Mouse (Mus musculus) lung, embryonic 15.5 days (tissue): ENCODE data around the gene Ubxn10. TPM values are rescaled to one million over a fixed set of nuclear protein-coding genes. Genes with fewer than 3 reads are reported as not detected.

ENCODE experiments used
- ATAC-seq: fragments of 200-750 bp; cut with Nextera tagmentation; 2 replicates; pipeline ENCODE4 v1.8.0; 2017; ENCODE audit warnings: moderate number of reproducible peaks, borderline replicate concordance; ENCODE audit not compliant: low FRiP score, low TSS enrichment; ENCODE audit errors: extremely low read depth
- H3K27ac ChIP-seq: fragments of 300-500 bp; sonication (generic); 2 replicates; pipeline ENCODE4 v1.5.1; 2015; ENCODE audit warnings: moderate library complexity, mild to moderate bottlenecking, inconsistent platforms
- H3K27me3 ChIP-seq: fragments of 300-500 bp; sonication (generic); 2 replicates; pipeline ENCODE4 v1.6.1; 2015; ENCODE audit warnings: inconsistent platforms
- H3K36me3 ChIP-seq: fragments of 300-500 bp; sonication (generic); 2 replicates; pipeline ENCODE4 v1.6.1; 2015; ENCODE audit warnings: inconsistent platforms
- H3K4me1 ChIP-seq: fragments of 300-500 bp; sonication (generic); 2 replicates; pipeline ENCODE4 v1.6.1; 2015; ENCODE audit warnings: inconsistent platforms
- H3K4me2 ChIP-seq: fragments of 300-500 bp; sonication (generic); 2 replicates; pipeline ENCODE4 v1.6.1; 2015; ENCODE audit warnings: inconsistent platforms, mild to moderate bottlenecking, moderate library complexity
- H3K4me3 ChIP-seq: fragments of 300-500 bp; sonication (generic); 2 replicates; pipeline ENCODE4 v1.5.1; 2015; ENCODE audit warnings: mild to moderate bottlenecking, inconsistent platforms
- H3K9ac ChIP-seq: fragments of 300-500 bp; sonication (generic); 2 replicates; pipeline ENCODE4 v1.6.1; 2015; ENCODE audit warnings: inconsistent platforms
- H3K9me3 ChIP-seq: fragments of 300-500 bp; sonication (generic); 2 replicates; pipeline ENCODE4 v1.6.1; 2016; ENCODE audit warnings: inconsistent platforms
- WGBS: fragments of 180-500 bp; shearing (Covaris S2); methylation state at CpG from one replicate; pipeline ENCODE4 v1.1.7; 2015; 5-methylcytosine and 5-hydroxymethylcytosine counted together
- polyA plus RNA-seq: library from polyadenylated mRNA; unstranded; fragments of >200 nt; fragmentation: Nextera tagmentation; extraction: Ambion mirVana; gene quantifications from 2 replicates; pipeline ENCODE4 v1.2.1, GENCODE M21; 2015

Ubxn10 gene
- polyA plus RNA-seq, 1 experiment from 2014 or later, result 3.8 TPM

GRCm38 (mm10) chr4:138710633-138711032 is 26.3 kb downstream of the Ubxn10 start:
- Histone ChIP-seq H3K9ac (no peak overlapping the region), H3K27me3 (peaks cover 3% of the 10 kb centered on the region; the same call in 1 of the 2 replicates), H3K4me2 (no peak overlapping the region), H3K4me3 (no peak overlapping the region), H3K9me3 (no peaks in the 10 kb centered on the region), H3K4me1 (no peaks in the 10 kb centered on the region), H3K36me3 (no peaks in the 10 kb centered on the region), H3K27ac (no peak overlapping the region)
- WGBS, result 87% methylated on average over 11 of the region's 11 CpGs
- no peak for ATAC-seq

- H3K36me3 ChIP-seq, result no peaks in the 10 kb centered on the region
- 68% methylated on average over 7 of the region's 7 CpGs for WGBS
- peaks cover 3% of the 10 kb centered on the region; the same call in 1 of the 2 replicates for H3K27me3 ChIP-seq
- no peaks in the 10 kb centered on the region for H3K4me1 ChIP-seq
- no peak overlapping the region for H3K4me3 ChIP-seq
- H3K4me2 ChIP-seq, result no peak overlapping the region
- H3K27ac ChIP-seq, result no peak overlapping the region
- no peak for ATAC-seq
- no peaks in the 10 kb centered on the region for H3K9me3 ChIP-seq
- no peak overlapping the region for H3K9ac ChIP-seq
These were observed 27.0 kb downstream of the Ubxn10 start for GRCm38 (mm10) chr4:138709944-138710343.

- H3K36me3 ChIP-seq, result no peaks in the 10 kb centered on the region
- no peaks in the 10 kb centered on the region for H3K9me3 ChIP-seq
- H3K27ac ChIP-seq, result no peak overlapping the region
- H3K9ac ChIP-seq, result no peak overlapping the region
- H3K4me1 ChIP-seq, result no peaks in the 10 kb centered on the region
- H3K4me2 ChIP-seq, result no peak overlapping the region
- 80% methylated on average over 11 of the region's 11 CpGs for WGBS
- peaks cover 3% of the 10 kb centered on the region; the same call in 1 of the 2 replicates for H3K27me3 ChIP-seq
- ATAC-seq, result no peak
- H3K4me3 ChIP-seq, result no peak overlapping the region
These were observed 27.7 kb downstream of the Ubxn10 start for GRCm38 (mm10) chr4:138709246-138709645.

- H3K4me3 ChIP-seq, result no peak overlapping the region
- no peaks in the 10 kb centered on the region for H3K36me3 ChIP-seq
- no peaks in the 10 kb centered on the region for H3K9me3 ChIP-seq
- H3K9ac ChIP-seq, result no peak overlapping the region
- no peak overlapping the region for H3K27ac ChIP-seq
- H3K4me1 ChIP-seq, result no peaks in the 10 kb centered on the region
- WGBS, result 4% methylated on average over 7 of the region's 7 CpGs
- H3K27me3 ChIP-seq, result peaks cover 3% of the 10 kb centered on the region; the same call in 1 of the 2 replicates
- H3K4me2 ChIP-seq, result no peak overlapping the region
- no peak for ATAC-seq
These were observed 28.3 kb downstream of the Ubxn10 start for GRCm38 (mm10) chr4:138708636-138709035.

GRCm38 (mm10) chr4:138706620-138707019 is 30.3 kb downstream of the Ubxn10 start:
- no peak overlapping the region for H3K9ac ChIP-seq
- no peak overlapping the region for H3K4me2 ChIP-seq
- H3K9me3 ChIP-seq, result no peaks in the 10 kb centered on the region
- H3K4me1 ChIP-seq, result no peaks in the 10 kb centered on the region
- H3K36me3 ChIP-seq, result no peaks in the 10 kb centered on the region
- no peak overlapping the region for H3K4me3 ChIP-seq
- WGBS, result 89% methylated on average over 8 of the region's 8 CpGs
- H3K27me3 ChIP-seq, result peaks cover 3% of the 10 kb centered on the region; the same call in 1 of the 2 replicates
- H3K27ac ChIP-seq, result no peak overlapping the region
- ATAC-seq, result no peak

GRCm38 (mm10) chr4:138704169-138704568 is 32.8 kb downstream of the Ubxn10 start:
- Histone ChIP-seq H3K27me3 (no peaks in the 10 kb centered on the region; the same call in 1 of the 2 replicates), H3K4me2 (no peak overlapping the region), H3K4me3 (no peak overlapping the region), H3K9me3 (no peaks in the 10 kb centered on the region), H3K27ac (no peak overlapping the region), H3K36me3 (no peaks in the 10 kb centered on the region), H3K4me1 (no peaks in the 10 kb centered on the region), H3K9ac (no peak overlapping the region)
- WGBS, result 80% methylated on average over 4 of the region's 4 CpGs
- ATAC-seq, result no peak

- Histone ChIP-seq H3K4me1 (no peaks in the 10 kb centered on the region), H3K27me3 (no peaks in the 10 kb centered on the region; the same call in 1 of the 2 replicates), H3K27ac (no peak overlapping the region), H3K36me3 (no peaks in the 10 kb centered on the region), H3K4me3 (no peak overlapping the region), H3K4me2 (no peak overlapping the region), H3K9ac (no peak overlapping the region), H3K9me3 (no peaks in the 10 kb centered on the region)
- ATAC-seq, result no peak
- WGBS, result 66% methylated on average over 7 of the region's 7 CpGs
These were observed 33.4 kb downstream of the Ubxn10 start for GRCm38 (mm10) chr4:138703591-138703990.

GRCm38 (mm10) chr4:138702528-138702927 is 34.4 kb downstream of the Ubxn10 start:
- Histone ChIP-seq H3K9me3 (no peaks in the 10 kb centered on the region), H3K4me2 (no peak overlapping the region), H3K27ac (no peak overlapping the region), H3K9ac (no peak overlapping the region), H3K4me1 (no peaks in the 10 kb centered on the region), H3K36me3 (no peaks in the 10 kb centered on the region), H3K4me3 (no peak overlapping the region), H3K27me3 (no peaks in the 10 kb centered on the region; the same call in 1 of the 2 replicates)
- no peak for ATAC-seq
- WGBS, result 69% methylated on average over 8 of the region's 8 CpGs

- no peaks in the 10 kb centered on the region; the same call in 1 of the 2 replicates for H3K27me3 ChIP-seq
- H3K4me1 ChIP-seq, result no peaks in the 10 kb centered on the region
- H3K36me3 ChIP-seq, result no peaks in the 10 kb centered on the region
- H3K27ac ChIP-seq, result no peak overlapping the region
- no peaks in the 10 kb centered on the region for H3K9me3 ChIP-seq
- H3K4me3 ChIP-seq, result no peak overlapping the region
- H3K9ac ChIP-seq, result no peak overlapping the region
- no peak overlapping the region for H3K4me2 ChIP-seq
- WGBS, result 67% methylated on average over 2 of the region's 2 CpGs
- ATAC-seq, result no peak
These were observed 34.9 kb downstream of the Ubxn10 start for GRCm38 (mm10) chr4:138702031-138702430.

- no peak for ATAC-seq
- Histone ChIP-seq H3K36me3 (no peaks in the 10 kb centered on the region), H3K4me2 (no peak overlapping the region), H3K4me1 (no peaks in the 10 kb centered on the region), H3K9me3 (no peaks in the 10 kb centered on the region), H3K27me3 (no peaks in the 10 kb centered on the region; the same call in 1 of the 2 replicates), H3K27ac (no peak overlapping the region), H3K9ac (no peak overlapping the region), H3K4me3 (no peak overlapping the region)
- 55% methylated on average over 8 of the region's 8 CpGs for WGBS
These were observed 35.9 kb downstream of the Ubxn10 start for GRCm38 (mm10) chr4:138701111-138701510.

GRCm38 (mm10) chr4:138700184-138700982 is 36.6 kb downstream of the Ubxn10 start:
- H3K4me3 ChIP-seq, result no peak overlapping the region
- no peaks in the 10 kb centered on the region; the same call in 1 of the 2 replicates for H3K27me3 ChIP-seq
- H3K4me1 ChIP-seq, result no peaks in the 10 kb centered on the region
- no peak for ATAC-seq
- H3K9ac ChIP-seq, result no peak overlapping the region
- H3K36me3 ChIP-seq, result no peaks in the 10 kb centered on the region
- no peak overlapping the region for H3K4me2 ChIP-seq
- no peaks in the 10 kb centered on the region for H3K9me3 ChIP-seq
- WGBS, result 20% methylated on average over 15 of the region's 15 CpGs
- no peak overlapping the region for H3K27ac ChIP-seq

GRCm38 (mm10) chr4:138698296-138698695 is 38.7 kb downstream of the Ubxn10 start:
- 59% methylated on average over 2 of the region's 2 CpGs for WGBS
- no peak for ATAC-seq

More at GRCm38 (mm10) chr4:138698296-138698695, 38.7 kb downstream of the Ubxn10 start:
- H3K4me3 ChIP-seq, result no peak overlapping the region
- no peaks in the 10 kb centered on the region for H3K36me3 ChIP-seq
- H3K27me3 ChIP-seq, result no peaks in the 10 kb centered on the region; the same call in 1 of the 2 replicates
- H3K9ac ChIP-seq, result no peak overlapping the region
- no peak overlapping the region for H3K27ac ChIP-seq
- no peaks in the 10 kb centered on the region for H3K4me1 ChIP-seq
- H3K9me3 ChIP-seq, result no peaks in the 10 kb centered on the region
- H3K4me2 ChIP-seq, result no peak overlapping the region
